Mouse (Mus musculus) lung, postnatal 0 days (tissue): Measurements from ENCODE around the gene Kcnh4.

Source experiments
- CTCF ChIP-seq: IDR thresholded peaks from 2 replicates; pipeline ENCODE4 v1.5.1; 2016; ENCODE audit warnings: antibody characterized with exemption, mild to moderate bottlenecking
- EP300 ChIP-seq: IDR thresholded peaks from 2 replicates; pipeline ENCODE4 v1.6.1; 2016; ENCODE audit warnings: antibody characterized with exemption, mild to moderate bottlenecking, control low read depth

- TF ChIP-seq EP300 (no peak), CTCF (no peak)
These were observed 31.8 kb upstream of the Kcnh4 start for GRCm38 (mm10) chr11:100791457-100792049.
